Mouse (Mus musculus): ENCODE measurements around the gene Spp2. TPM values are rescaled to one million over a fixed set of nuclear protein-coding genes. Genes with fewer than 3 reads are reported as not detected.

The Spp2 gene
- polyA plus RNA-seq, 1 experiment from 2014 or later, result not detected

DNA sequence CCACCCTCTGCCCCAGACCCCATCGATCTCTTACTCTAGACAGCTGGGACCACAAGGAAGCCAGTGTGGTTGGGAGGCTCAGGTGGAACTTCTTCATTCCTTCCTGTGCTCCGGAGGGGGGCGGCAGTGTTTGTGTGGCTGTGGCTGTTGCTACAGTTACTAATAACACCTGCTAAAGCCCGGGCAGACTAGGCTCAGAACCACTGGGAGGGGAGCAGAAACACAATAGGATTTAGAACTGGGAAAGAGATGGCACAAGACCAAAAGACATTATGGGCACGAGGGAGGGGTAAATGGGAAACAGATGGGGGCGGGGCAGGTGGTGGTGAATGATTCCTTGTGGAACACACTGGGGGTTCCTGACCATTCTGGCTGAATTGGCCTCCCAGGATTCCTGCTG is 55.7 kb downstream of the Spp2 start:
- no peaks in the 10 kb centered on the region for H3K36me3 ChIP-seq
- WGBS, result 46% methylated on average over 6 of the region's 6 CpGs
- no peaks in the 10 kb centered on the region for H3K9me3 ChIP-seq (replicated peaks)
- H3K27ac ChIP-seq (replicated peaks), result no peak overlapping the region
- no peak for DNase-seq (ENCODE audit: low spot score)
- H3K27me3 ChIP-seq (ENCODE audit: low read depth, poor library complexity, severe bottlenecking), result no peaks in the 10 kb centered on the region
- H3K4me3 ChIP-seq, result no peak overlapping the region
- H3K4me1 ChIP-seq, result peaks cover 17% of the 10 kb centered on the region

- 89% methylated on average over 3 of the region's 3 CpGs for WGBS
- Histone ChIP-seq H3K4me3 (no peak overlapping the region), H3K27me3 (ENCODE audit: low read depth, poor library complexity, severe bottlenecking) (no peaks in the 10 kb centered on the region), H3K36me3 (no peaks in the 10 kb centered on the region), H3K4me1 (peaks cover 17% of the 10 kb centered on the region), H3K9me3 (replicated peaks) (no peaks in the 10 kb centered on the region), H3K27ac (replicated peaks) (no peak overlapping the region)
- no peak for DNase-seq (ENCODE audit: low spot score)
These were observed 56.5 kb downstream of the Spp2 start for GRCm38 (mm10) chr1:88463241-88463640.

DNA sequence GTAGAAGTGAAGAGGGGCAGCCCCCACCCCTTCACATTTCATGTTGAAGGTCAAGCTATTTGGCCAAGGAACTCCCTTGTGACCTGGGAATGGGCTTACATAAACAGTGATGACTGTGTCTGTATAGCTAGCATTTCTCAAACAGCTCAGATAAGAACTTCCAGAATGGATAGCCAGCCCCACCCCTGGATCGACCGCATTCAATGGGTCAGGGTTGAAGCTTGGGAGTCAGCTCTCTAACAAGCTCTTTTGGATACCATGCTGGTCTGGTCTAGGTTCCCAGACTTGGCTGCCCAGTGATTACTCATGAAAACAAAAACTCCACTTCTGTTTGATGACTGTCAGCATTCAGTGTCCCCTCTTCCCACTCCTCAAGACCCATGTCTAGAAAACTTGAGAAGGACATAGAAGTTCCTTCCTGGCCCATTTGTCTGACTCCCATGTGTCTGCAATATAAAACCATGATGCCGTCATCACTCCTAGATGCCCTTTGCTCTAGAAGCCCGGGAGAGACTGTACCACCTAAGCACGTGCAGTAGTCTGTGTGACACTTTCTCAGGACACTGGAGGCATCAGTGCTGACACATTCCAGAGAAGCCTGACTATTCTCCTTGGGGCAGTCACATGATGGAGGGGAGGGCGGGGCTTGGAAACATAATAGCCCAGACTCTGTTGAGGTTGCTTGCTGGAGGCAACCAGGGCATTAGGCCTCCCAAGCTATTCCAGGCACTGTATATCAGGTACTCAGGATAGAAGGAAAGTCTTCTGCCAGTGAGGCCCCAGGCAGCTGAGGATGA is 57.5 kb downstream of the Spp2 start:
- WGBS, result 84% methylated on average over 6 of the region's 6 CpGs
- Histone ChIP-seq H3K4me3 (no peak overlapping the region), H3K36me3 (no peaks in the 10 kb centered on the region), H3K27ac (replicated peaks) (no peak overlapping the region), H3K9me3 (replicated peaks) (no peaks in the 10 kb centered on the region), H3K27me3 (ENCODE audit: low read depth, poor library complexity, severe bottlenecking) (no peaks in the 10 kb centered on the region), H3K4me1 (peaks cover 17% of the 10 kb centered on the region)
- DNase-seq (ENCODE audit: low spot score), result no peak

DNA sequence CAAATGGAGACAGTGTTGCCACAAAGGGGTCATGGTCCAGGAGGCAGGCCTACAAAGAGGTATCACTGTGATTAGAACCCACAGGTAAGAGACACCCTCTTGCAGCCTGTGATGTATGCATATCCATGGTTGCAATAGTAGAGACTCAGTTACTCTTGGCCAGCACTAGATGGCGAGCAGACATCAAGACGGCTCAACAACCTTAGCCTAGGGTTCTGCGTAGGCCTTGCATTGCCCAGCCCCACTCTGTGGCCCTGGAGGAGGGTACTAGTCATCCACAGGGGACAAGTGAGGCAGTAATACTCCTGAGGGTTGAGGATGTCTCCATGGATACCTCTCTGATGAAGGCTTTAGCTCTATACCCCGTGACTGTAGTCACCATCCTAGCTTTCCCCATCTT is 59.0 kb downstream of the Spp2 start:
- Histone ChIP-seq H3K36me3 (no peaks in the 10 kb centered on the region), H3K4me1 (peaks cover 17% of the 10 kb centered on the region), H3K9me3 (replicated peaks) (no peaks in the 10 kb centered on the region), H3K27ac (replicated peaks) (no peak overlapping the region), H3K4me3 (no peak overlapping the region), H3K27me3 (ENCODE audit: low read depth, poor library complexity, severe bottlenecking) (no peaks in the 10 kb centered on the region)
- no peak for DNase-seq (ENCODE audit: low spot score)
- WGBS, result 75% methylated on average over 4 of the region's 4 CpGs

DNA sequence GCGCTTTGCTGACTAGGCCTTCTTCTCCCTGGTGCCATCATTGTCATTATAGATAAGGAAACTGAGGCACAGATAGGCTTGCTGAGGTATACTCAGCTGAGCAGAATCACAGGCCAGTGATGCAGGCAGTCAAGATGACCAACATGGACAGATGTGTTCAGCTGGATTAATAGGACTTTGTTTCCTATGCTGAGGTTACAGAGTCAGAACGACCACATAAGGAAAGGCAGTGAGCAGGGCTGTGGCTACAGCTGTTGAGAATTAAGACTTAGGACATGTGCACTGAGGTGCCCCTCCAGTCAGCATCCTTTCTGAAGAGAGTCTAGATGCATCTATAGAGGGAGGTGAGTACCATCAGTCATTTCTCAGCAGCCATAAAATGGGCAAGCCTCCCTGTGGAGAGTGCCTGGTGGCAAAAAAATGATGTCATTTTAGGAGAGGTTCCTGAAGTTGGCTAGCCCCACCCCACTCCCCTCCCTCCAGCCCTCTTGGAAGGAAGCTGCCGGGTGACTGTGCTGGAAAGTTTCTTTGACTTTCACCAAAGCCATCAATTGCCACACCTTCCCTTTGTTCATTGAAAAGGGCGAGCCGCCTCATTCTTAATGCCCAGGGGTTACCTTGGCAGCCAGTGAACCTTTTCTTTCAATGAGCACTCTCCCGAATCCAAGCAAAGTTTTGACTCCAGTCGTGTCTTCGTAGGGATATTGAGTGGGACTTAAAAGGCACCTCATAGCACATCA is 59.7 kb downstream of the Spp2 start:
- no peaks in the 10 kb centered on the region for H3K9me3 ChIP-seq (replicated peaks)
- H3K36me3 ChIP-seq, result no peaks in the 10 kb centered on the region
- H3K27ac ChIP-seq (replicated peaks), result no peak overlapping the region
- DNase-seq (ENCODE audit: low spot score), result no peak
- WGBS, result 75% methylated on average over 8 of the region's 8 CpGs
- H3K4me3 ChIP-seq, result no peak overlapping the region
- peaks cover 20% of the 10 kb centered on the region for H3K4me1 ChIP-seq
- H3K27me3 ChIP-seq (ENCODE audit: low read depth, poor library complexity, severe bottlenecking), result no peaks in the 10 kb centered on the region

- DNase-seq (ENCODE audit: low spot score), result no peak
- H3K27ac ChIP-seq (replicated peaks), result no peak overlapping the region
- no peak overlapping the region for H3K4me3 ChIP-seq
- peaks cover 23% of the 10 kb centered on the region for H3K4me1 ChIP-seq
- WGBS, result 83% methylated on average over 5 of the region's 5 CpGs
- H3K36me3 ChIP-seq, result no peaks in the 10 kb centered on the region
- H3K27me3 ChIP-seq (ENCODE audit: low read depth, poor library complexity, severe bottlenecking), result no peaks in the 10 kb centered on the region
- no peaks in the 10 kb centered on the region for H3K9me3 ChIP-seq (replicated peaks)
These were observed 61.1 kb downstream of the Spp2 start for GRCm38 (mm10) chr1:88467866-88468265.

DNA sequence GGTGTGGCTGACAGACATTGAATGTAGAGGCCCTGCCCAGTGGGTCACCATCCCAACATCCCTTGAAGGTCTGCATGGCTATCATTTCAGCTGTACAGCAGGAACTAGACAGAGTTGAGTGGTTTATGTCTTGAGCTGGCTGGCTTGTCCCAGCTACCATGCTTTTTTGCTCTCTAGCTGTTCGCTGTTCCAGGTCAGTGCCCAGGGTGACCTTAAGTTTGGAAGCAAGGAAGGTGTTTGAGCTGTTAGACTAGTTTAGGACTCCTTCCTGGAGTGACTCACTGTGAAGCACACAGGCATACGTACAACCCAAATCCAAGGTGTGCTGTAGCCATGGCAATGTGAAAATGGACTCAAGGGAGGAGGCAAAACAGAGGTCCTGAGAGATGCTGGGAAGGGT is 61.6 kb downstream of the Spp2 start:
- 90% methylated on average over 2 of the region's 2 CpGs for WGBS
- Histone ChIP-seq H3K27me3 (ENCODE audit: low read depth, poor library complexity, severe bottlenecking) (no peaks in the 10 kb centered on the region), H3K36me3 (no peaks in the 10 kb centered on the region), H3K27ac (replicated peaks) (no peak overlapping the region), H3K4me1 (peaks cover 25% of the 10 kb centered on the region), H3K4me3 (no peak overlapping the region), H3K9me3 (replicated peaks) (no peaks in the 10 kb centered on the region)
- no peak for DNase-seq (ENCODE audit: low spot score)

GRCm38 (mm10) chr1:88469746-88470145 is 63.0 kb downstream of the Spp2 start:
- Histone ChIP-seq H3K27ac (replicated peaks) (no peak overlapping the region), H3K4me3 (no peak overlapping the region), H3K27me3 (ENCODE audit: low read depth, poor library complexity, severe bottlenecking) (no peaks in the 10 kb centered on the region), H3K4me1 (peaks cover 27% of the 10 kb centered on the region), H3K9me3 (replicated peaks) (no peaks in the 10 kb centered on the region), H3K36me3 (no peaks in the 10 kb centered on the region)
- DNase-seq (ENCODE audit: low spot score), result no peak
- WGBS, result 92% methylated on average over 4 of the region's 4 CpGs

DNA sequence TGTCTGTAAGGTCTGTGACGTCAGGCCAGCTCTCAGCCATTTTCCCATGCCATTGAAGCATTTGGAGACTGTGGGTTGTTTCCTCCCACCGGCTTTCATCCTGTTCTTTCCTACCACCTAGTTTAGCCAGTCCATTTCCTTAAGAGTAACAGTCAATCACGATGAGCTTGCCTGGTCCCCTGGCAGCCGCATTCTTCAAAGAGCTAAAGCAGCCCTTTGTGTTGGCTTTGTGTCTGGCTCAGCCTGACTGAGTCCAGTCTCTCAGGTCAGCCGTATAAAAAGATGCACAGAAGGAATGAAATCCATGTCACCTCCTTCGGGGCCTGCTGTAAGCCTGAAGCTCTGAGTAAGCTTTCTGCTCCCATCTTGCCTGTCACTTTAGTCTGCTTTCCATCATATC is 65.5 kb downstream of the Spp2 start:
- Histone ChIP-seq H3K4me1 (peaks cover 42% of the 10 kb centered on the region), H3K9me3 (replicated peaks) (no peaks in the 10 kb centered on the region), H3K36me3 (no peaks in the 10 kb centered on the region), H3K27ac (replicated peaks) (peak overlapping the region; percentile 63), H3K27me3 (ENCODE audit: low read depth, poor library complexity, severe bottlenecking) (peaks cover 10% of the 10 kb centered on the region; the same call in 1 of the 2 replicates), H3K4me3 (no peak overlapping the region)
- peak; percentile 50 for DNase-seq (ENCODE audit: low spot score)
- WGBS, result 16% methylated on average over 6 of the region's 6 CpGs

DNA sequence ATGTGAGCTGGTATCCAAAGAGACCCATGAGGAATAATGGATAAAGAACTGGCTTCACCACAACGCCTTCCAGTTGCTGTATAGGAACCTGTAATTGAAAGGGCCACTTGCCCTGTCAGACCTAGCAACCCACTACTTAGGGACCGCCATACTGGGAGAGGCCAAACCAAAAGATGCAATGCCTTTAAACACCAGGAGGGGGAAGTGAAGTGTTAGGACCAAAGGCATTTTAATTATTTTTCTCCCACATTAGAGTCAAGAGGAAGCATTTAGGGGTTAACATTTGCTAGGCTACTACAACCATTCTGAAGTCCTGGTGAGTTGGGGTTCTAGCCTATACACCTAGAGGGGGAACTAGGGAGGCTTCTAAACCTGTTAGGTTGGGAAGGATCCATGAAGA is 67.1 kb downstream of the Spp2 start:
- H3K27ac ChIP-seq (replicated peaks), result no peak overlapping the region
- H3K4me1 ChIP-seq, result peaks cover 52% of the 10 kb centered on the region
- WGBS, result 70% methylated on average over 2 of the region's 2 CpGs
- no peak for DNase-seq (ENCODE audit: low spot score)
- H3K36me3 ChIP-seq, result no peaks in the 10 kb centered on the region
- no peaks in the 10 kb centered on the region for H3K9me3 ChIP-seq (replicated peaks)
- H3K4me3 ChIP-seq, result no peak overlapping the region
- H3K27me3 ChIP-seq (ENCODE audit: low read depth, poor library complexity, severe bottlenecking), result peaks cover 10% of the 10 kb centered on the region; the same call in 1 of the 2 replicates

GRCm38 (mm10) chr1:88474598-88474997 is 67.8 kb downstream of the Spp2 start:
- WGBS, result 73% methylated on average over 7 of the region's 7 CpGs
- peaks cover 10% of the 10 kb centered on the region; the same call in 1 of the 2 replicates for H3K27me3 ChIP-seq (ENCODE audit: low read depth, poor library complexity, severe bottlenecking)
- no peak overlapping the region for H3K4me3 ChIP-seq
- H3K36me3 ChIP-seq, result no peaks in the 10 kb centered on the region
- H3K27ac ChIP-seq (replicated peaks), result 0 out of 2 replicates have a peak overlapping the region, but pooled peaks have one; percentile 2
- DNase-seq (ENCODE audit: low spot score), result no peak
- peaks cover 59% of the 10 kb centered on the region for H3K4me1 ChIP-seq
- H3K9me3 ChIP-seq (replicated peaks), result no peaks in the 10 kb centered on the region

DNA sequence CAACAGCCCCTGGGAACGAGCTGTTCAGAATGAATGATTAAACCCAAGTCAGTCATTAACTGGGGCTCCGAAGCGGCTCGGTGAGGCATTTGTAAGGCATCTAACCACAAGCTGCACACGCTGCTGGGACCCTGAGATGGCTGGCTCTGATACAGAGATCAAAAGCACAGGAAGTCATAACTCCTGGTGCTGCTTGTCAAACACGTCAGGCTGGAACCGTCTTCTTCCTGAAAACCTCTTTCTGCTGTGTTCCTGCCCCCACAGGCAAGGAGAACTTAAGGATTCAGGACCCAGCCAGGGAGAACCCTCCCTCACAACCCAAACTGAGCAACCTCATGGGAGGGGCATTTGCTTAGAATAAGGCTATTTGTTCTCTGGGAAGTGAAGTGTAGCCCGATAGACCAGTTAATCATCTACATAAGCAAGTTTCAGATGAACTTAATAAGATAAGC is 68.8 kb downstream of the Spp2 start:
- no peaks in the 10 kb centered on the region for H3K36me3 ChIP-seq
- H3K4me1 ChIP-seq, result peaks cover 64% of the 10 kb centered on the region
- DNase-seq (ENCODE audit: low spot score), result no peak
- H3K4me3 ChIP-seq, result no peak overlapping the region
- peaks cover 10% of the 10 kb centered on the region; the same call in 1 of the 2 replicates for H3K27me3 ChIP-seq (ENCODE audit: low read depth, poor library complexity, severe bottlenecking)
- no peaks in the 10 kb centered on the region for H3K9me3 ChIP-seq (replicated peaks)
- WGBS, result 56% methylated on average over 8 of the region's 8 CpGs
- 0 out of 2 replicates have a peak overlapping the region, but pooled peaks have one; percentile 9 for H3K27ac ChIP-seq (replicated peaks)

Data from midbrain, embryonic 10.5 days (tissue).